Mouse (Mus musculus): ENCODE results near the gene Dpf1.

Dpf1 gene

GRCm38 (mm10) chr7:29307350-29308104 is 3.8 kb downstream of the Dpf1 start:
- DNase-seq (ENCODE audit: low read depth in 2 of 2, low spot score in 2 of 2) = peak in 1 of 2 experiments; percentile 26

GRCm38 (mm10) chr7:29309221-29309721 is 5.5 kb downstream of the Dpf1 start:
- DNase-seq (ENCODE audit: low read depth in 2 of 2, low spot score in 2 of 2) = no peak

GRCm38 (mm10) chr7:29309749-29310148 is 6.0 kb downstream of the Dpf1 start:
- no peak for DNase-seq (ENCODE audit: low read depth in 2 of 2, low spot score in 2 of 2)

GRCm38 (mm10) chr7:29313051-29313450 is 9.3 kb downstream of the Dpf1 start:
- no peak for DNase-seq (ENCODE audit: low read depth in 2 of 2, low spot score in 2 of 2)

- no peak for DNase-seq (ENCODE audit: low read depth in 2 of 2, low spot score in 2 of 2)
Observed at GRCm38 (mm10) chr7:29313572-29314261, 10.0 kb downstream of the Dpf1 start.

GRCm38 (mm10) chr7:29314844-29315628 is 11.3 kb downstream of the Dpf1 start:
- DNase-seq (ENCODE audit: low read depth in 2 of 2, low spot score in 2 of 2) = no peak

- no peak for DNase-seq (ENCODE audit: low read depth in 2 of 2, low spot score in 2 of 2)
Observed at GRCm38 (mm10) chr7:29316137-29316734, 12.5 kb downstream of the Dpf1 start.

GRCm38 (mm10) chr7:29316976-29317375 is 13.2 kb downstream of the Dpf1 start:
- DNase-seq (ENCODE audit: low read depth in 2 of 2, low spot score in 2 of 2) = no peak

- no peak for DNase-seq (ENCODE audit: low read depth in 2 of 2, low spot score in 2 of 2)
Observed at GRCm38 (mm10) chr7:29317558-29317957, 13.8 kb downstream of the Dpf1 start.

- no peak for DNase-seq (ENCODE audit: low read depth in 2 of 2, low spot score in 2 of 2)
Observed at GRCm38 (mm10) chr7:29318115-29318911, 14.6 kb downstream of the Dpf1 start.

GRCm38 (mm10) chr7:29319337-29320307 is 15.9 kb downstream of the Dpf1 start:
- DNase-seq (ENCODE audit: low read depth in 2 of 2, low spot score in 2 of 2) = no peak

- DNase-seq (ENCODE audit: low read depth in 2 of 2, low spot score in 2 of 2) = no peak
Observed at GRCm38 (mm10) chr7:29327087-29327486, 23.3 kb downstream of the Dpf1 start.

GRCm38 (mm10) chr7:29328984-29329383 is 25.2 kb downstream of the Dpf1 start:
- DNase-seq (ENCODE audit: low read depth in 2 of 2, low spot score in 2 of 2) = no peak

- no peak for DNase-seq (ENCODE audit: low read depth in 2 of 2, low spot score in 2 of 2)
Observed at GRCm38 (mm10) chr7:29334156-29334555, 30.4 kb downstream of the Dpf1 start.

GRCm38 (mm10) chr7:29335276-29335675 is 31.5 kb downstream of the Dpf1 start:
- no peak for DNase-seq (ENCODE audit: low read depth in 2 of 2, low spot score in 2 of 2)

- no peak for DNase-seq (ENCODE audit: low read depth in 2 of 2, low spot score in 2 of 2)
Observed at GRCm38 (mm10) chr7:29335841-29336671, 32.3 kb downstream of the Dpf1 start.

GRCm38 (mm10) chr7:29336795-29337319 is 33.1 kb downstream of the Dpf1 start:
- DNase-seq (ENCODE audit: low read depth in 2 of 2, low spot score in 2 of 2) = no peak

- DNase-seq (ENCODE audit: low read depth in 2 of 2, low spot score in 2 of 2) = no peak
Observed at GRCm38 (mm10) chr7:29337766-29338165, 34.0 kb downstream of the Dpf1 start.
